Mouse (Mus musculus) limb, embryonic 10.5 days (tissue): ENCODE results near the gene Zfp184. TPM values are rescaled to one million over a fixed set of nuclear protein-coding genes. Genes with fewer than 3 reads are reported as not detected.

Experiments
- DNase-seq: peaks from one replicate; pipeline ENCODE4 v3.0.0-alpha.2; 2017; ENCODE audit warnings: low spot score
- H3K27ac ChIP-seq: fragments of 300-500 bp; sonication (generic); 2 replicates; pipeline ENCODE4 v1.5.1; 2016; ENCODE audit warnings: mild to moderate bottlenecking
- H3K27me3 ChIP-seq: fragments of 300-500 bp; sonication (generic); 2 replicates; pipeline ENCODE4 v1.6.1; 2016; ENCODE audit warnings: low read depth, mild to moderate bottlenecking; ENCODE audit not compliant: poor library complexity, severe bottlenecking
- H3K36me3 ChIP-seq: fragments of 300-500 bp; sonication (generic); 2 replicates; pipeline ENCODE4 v1.6.1; 2016; ENCODE audit warnings: mild to moderate bottlenecking, moderate library complexity
- H3K4me1 ChIP-seq: fragments of 300-500 bp; sonication (generic); 2 replicates; pipeline ENCODE4 v1.6.1; 2016
- H3K4me3 ChIP-seq: fragments of 300-500 bp; sonication (generic); 2 replicates; pipeline ENCODE4 v1.5.1; 2016; ENCODE audit warnings: mild to moderate bottlenecking, moderate library complexity
- H3K9me3 ChIP-seq: fragments of 300-500 bp; sonication (generic); replicated peaks from 2 replicates; pipeline ENCODE4 v1.6.1; 2016; ENCODE audit warnings: mild to moderate bottlenecking
- WGBS: fragments of 180-500 bp; shearing (Covaris S2); methylation state at CpG from one replicate; pipeline ENCODE4 v1.1.7; 2016; 5-methylcytosine and 5-hydroxymethylcytosine counted together
- polyA plus RNA-seq: library from polyadenylated mRNA; unstranded; fragments of >200 nt; fragmentation: Nextera tagmentation; extraction: Ambion mirVana; gene quantifications from 2 replicates; pipeline ENCODE4 v1.2.1, GENCODE M21; 2016

Zfp184 gene
- polyA plus RNA-seq, 1 experiment from 2014 or later, result 27.0 TPM

GRCm38 (mm10) chr13:21914599-21914998, 30.3 kb upstream of the Zfp184 start:
- Histone ChIP-seq H3K36me3 (no peaks in the 10 kb centered on the region), H3K27ac (no peak overlapping the region), H3K27me3 (0 out of 2 replicates have a peak, but pooled peaks cover 4% of the 10 kb centered on the region), H3K4me1 (peaks cover 15% of the 10 kb centered on the region), H3K9me3 (no peaks in the 10 kb centered on the region), H3K4me3 (peak overlapping the region; percentile 50)
- 1% methylated on average over 14 of the region's 14 CpGs for WGBS
- DNase-seq, result peak; percentile 83

- Histone ChIP-seq H3K4me3 (peak overlapping the region; percentile 50), H3K27ac (no peak overlapping the region), H3K27me3 (0 out of 2 replicates have a peak, but pooled peaks cover 4% of the 10 kb centered on the region), H3K9me3 (no peaks in the 10 kb centered on the region), H3K4me1 (peaks cover 13% of the 10 kb centered on the region), H3K36me3 (no peaks in the 10 kb centered on the region)
- DNase-seq, result no peak
- WGBS, result 56% methylated on average over 5 of the region's 5 CpGs
These were observed 29.4 kb upstream of the Zfp184 start for GRCm38 (mm10) chr13:21915487-21915886.

GRCm38 (mm10) chr13:21916056-21916455, 28.8 kb upstream of the Zfp184 start:
- no peak for DNase-seq
- Histone ChIP-seq H3K9me3 (no peaks in the 10 kb centered on the region), H3K36me3 (no peaks in the 10 kb centered on the region), H3K4me3 (no peak overlapping the region), H3K27me3 (0 out of 2 replicates have a peak, but pooled peaks cover 4% of the 10 kb centered on the region), H3K4me1 (peaks cover 9% of the 10 kb centered on the region), H3K27ac (no peak overlapping the region)
- 57% methylated on average over 6 of the region's 6 CpGs for WGBS

GRCm38 (mm10) chr13:21917040-21917439, 27.9 kb upstream of the Zfp184 start:
- no peak overlapping the region for H3K27ac ChIP-seq
- H3K4me1 ChIP-seq, result peaks cover 9% of the 10 kb centered on the region
- under 1% methylated on average over 13 of the region's 13 CpGs for WGBS
- 0 out of 2 replicates have a peak, but pooled peaks cover 4% of the 10 kb centered on the region for H3K27me3 ChIP-seq
- H3K4me3 ChIP-seq, result peak overlapping the region; percentile 64
- no peaks in the 10 kb centered on the region for H3K9me3 ChIP-seq
- DNase-seq, result peak; percentile 88
- H3K36me3 ChIP-seq, result no peaks in the 10 kb centered on the region

- WGBS, result under 1% methylated on average over 11 of the region's 11 CpGs
- no peak for DNase-seq
- Histone ChIP-seq H3K9me3 (no peaks in the 10 kb centered on the region), H3K27me3 (0 out of 2 replicates have a peak, but pooled peaks cover 4% of the 10 kb centered on the region), H3K27ac (no peak overlapping the region; the same call in 1 of the 2 replicates), H3K4me1 (peaks cover 9% of the 10 kb centered on the region), H3K4me3 (peak overlapping the region; percentile 64), H3K36me3 (no peaks in the 10 kb centered on the region)
These were observed 27.4 kb upstream of the Zfp184 start for GRCm38 (mm10) chr13:21917480-21917879.

- under 1% methylated on average over 16 of the region's 16 CpGs for WGBS
- Histone ChIP-seq H3K9me3 (no peaks in the 10 kb centered on the region), H3K27ac (peak overlapping the region; percentile 46; the same call in 1 of the 2 replicates), H3K4me3 (peak overlapping the region; percentile 64), H3K27me3 (0 out of 2 replicates have a peak, but pooled peaks cover 4% of the 10 kb centered on the region), H3K4me1 (peaks cover 9% of the 10 kb centered on the region), H3K36me3 (no peaks in the 10 kb centered on the region)
- DNase-seq, result no peak
These were observed 26.9 kb upstream of the Zfp184 start for GRCm38 (mm10) chr13:21917992-21918391.

- peaks cover 8% of the 10 kb centered on the region for H3K4me1 ChIP-seq
- under 1% methylated on average over 38 of the region's 38 CpGs for WGBS
- H3K27ac ChIP-seq, result peak overlapping the region; percentile 83
These were observed 26.1 kb upstream of the Zfp184 start for GRCm38 (mm10) chr13:21918570-21919419.

GRCm38 (mm10) chr13:21919836-21920431, 25.0 kb upstream of the Zfp184 start:
- H3K27me3 ChIP-seq, result 0 out of 2 replicates have a peak, but pooled peaks cover 4% of the 10 kb centered on the region
- WGBS, result 5% methylated on average over 11 of the region's 11 CpGs
- no peaks in the 10 kb centered on the region for H3K9me3 ChIP-seq
- DNase-seq, result no peak
- H3K36me3 ChIP-seq, result no peaks in the 10 kb centered on the region
- H3K4me1 ChIP-seq, result peaks cover 6% of the 10 kb centered on the region
- peak overlapping the region; percentile 64; the same call in 1 of the 2 replicates for H3K4me3 ChIP-seq
- no peak overlapping the region for H3K27ac ChIP-seq

More at GRCm38 (mm10) chr13:21918570-21919419, 26.1 kb upstream of the Zfp184 start:
- Histone ChIP-seq H3K27me3 (0 out of 2 replicates have a peak, but pooled peaks cover 4% of the 10 kb centered on the region), H3K36me3 (no peaks in the 10 kb centered on the region), H3K4me3 (peak overlapping the region; percentile 64), H3K9me3 (no peaks in the 10 kb centered on the region)
- DNase-seq, result peak; percentile 91

GRCm38 (mm10) chr13:21920681-21921233, 24.1 kb upstream of the Zfp184 start:
- H3K27ac ChIP-seq, result no peak overlapping the region
- 0 out of 2 replicates have a peak, but pooled peaks cover 4% of the 10 kb centered on the region for H3K27me3 ChIP-seq
- WGBS, result 17% methylated on average over 8 of the region's 8 CpGs
- peaks cover 10% of the 10 kb centered on the region for H3K4me1 ChIP-seq
- no peaks in the 10 kb centered on the region for H3K9me3 ChIP-seq
- H3K4me3 ChIP-seq, result no peak overlapping the region
- H3K36me3 ChIP-seq, result no peaks in the 10 kb centered on the region
- DNase-seq, result peak; percentile 25

- Histone ChIP-seq H3K4me1 (peaks cover 10% of the 10 kb centered on the region), H3K27me3 (no peaks in the 10 kb centered on the region), H3K36me3 (no peaks in the 10 kb centered on the region), H3K27ac (no peak overlapping the region), H3K4me3 (no peak overlapping the region), H3K9me3 (no peaks in the 10 kb centered on the region)
- DNase-seq, result no peak
These were observed 21.5 kb upstream of the Zfp184 start for GRCm38 (mm10) chr13:21923417-21923816.

- peak; percentile 67 for DNase-seq
- no peaks in the 10 kb centered on the region for H3K9me3 ChIP-seq
- H3K27me3 ChIP-seq, result no peaks in the 10 kb centered on the region
- H3K36me3 ChIP-seq, result no peaks in the 10 kb centered on the region
- under 1% methylated on average over 21 of the region's 21 CpGs for WGBS
- peaks cover 10% of the 10 kb centered on the region for H3K4me1 ChIP-seq
- no peak overlapping the region for H3K27ac ChIP-seq
- peak overlapping the region; percentile 50 for H3K4me3 ChIP-seq
These were observed 20.1 kb upstream of the Zfp184 start for GRCm38 (mm10) chr13:21924734-21925335.

GRCm38 (mm10) chr13:21930981-21931380, 13.9 kb upstream of the Zfp184 start:
- DNase-seq, result peak; percentile 44
- H3K27ac ChIP-seq, result no peak overlapping the region
- no peaks in the 10 kb centered on the region for H3K36me3 ChIP-seq
- H3K4me3 ChIP-seq, result peak overlapping the region; percentile 13; the same call in 1 of the 2 replicates
- 4% methylated on average over 10 of the region's 10 CpGs for WGBS
- no peaks in the 10 kb centered on the region for H3K9me3 ChIP-seq
- peaks cover 14% of the 10 kb centered on the region for H3K4me1 ChIP-seq
- no peaks in the 10 kb centered on the region for H3K27me3 ChIP-seq
